Mouse (Mus musculus) Patski (cell line): ENCODE measurements at regions not wholly inside any gene's neighbourhood (a gene's known extent, or its start where the extent isn't known, plus 50 kb on each side); places are given as distances from the start of the nearest gene placed in this dataset.
A peak's percentile ranks its signal among the peaks of the same experiment; 100 is the strongest.

Source experiments
- ATAC-seq: fragments of 100-300 bp; one replicate; pipeline ENCODE4 v1.8.0; 2021
- CTCF ChIA-PET: fragments of 350-600 bp; sonication (Branson Sonifier 250); formaldehyde crosslinking; loops from one replicate; lab custom pipeline; 2022; ENCODE audit warnings: inconsistent platforms; lab: Charles Lee
- POLR2A ChIA-PET: fragments of 350-600 bp; sonication (Branson Sonifier 250); formaldehyde crosslinking; loops from one replicate; lab custom pipeline; 2022; ENCODE audit warnings: antibody characterized with exemption, inconsistent platforms; lab: Charles Lee
- DNase-seq: peaks from one replicate; pipeline ENCODE4 v3.0.0-alpha.2; 2011; ENCODE audit warnings: low read depth, low spot score
- H3K27me3 ChIP-seq: fragments of 371-371 bp; one replicate; pipeline ENCODE4 v1.5.1; 2021
- CTCF ChIP-seq: fragments of 100-300 bp; IDR thresholded peaks from one replicate; pipeline ENCODE4 v1.5.1; 2021
- in situ Hi-C: fragments of 300-500 bp; cut with MboI; formaldehyde crosslinking; loops from 3 replicates; pipeline ENCODE4 v1.11.1; 2018; ENCODE audit warnings: low pct_unique_long_range_greater_than_20kb, mixed read lengths

DNA sequence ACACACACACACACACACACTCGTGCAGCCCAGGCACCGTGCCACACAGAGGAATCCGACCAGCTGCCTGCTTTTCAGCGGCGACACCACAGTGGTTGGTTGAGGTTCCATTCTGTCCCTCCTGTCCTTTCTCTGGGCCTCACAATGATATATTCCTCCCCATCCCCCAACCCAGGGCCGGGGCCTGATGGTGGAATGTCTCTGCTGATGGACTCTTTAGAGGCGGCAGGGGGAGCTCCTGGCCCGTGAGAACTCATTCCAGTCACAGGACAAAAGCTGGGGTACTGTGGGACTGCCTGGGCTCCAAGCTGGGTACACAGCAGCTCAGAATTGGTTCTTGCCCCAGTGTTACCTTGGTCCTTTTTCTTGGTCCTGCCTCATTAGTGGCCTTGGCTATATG is 78.1 kb downstream of the Tpra1 start:
- no peaks in the 10 kb centered on the region for H3K27me3 ChIP-seq
- DNase-seq (no peak), ATAC-seq (no peak)
- POLR2A ChIA-PET, result interaction anchor here (0.7 to 2.2 kb wide), 4 partner anchors 41 to 338 kb away, joined by 3 to 6 read pairs (median 4); no protein-coding TSS in a partner anchor
- no peak for TF ChIP-seq CTCF
- CTCF ChIA-PET, result interaction anchor here (0.7 to 1.8 kb wide), 10 partner anchors 8 to 652 kb away, joined by 3 to 9 read pairs (median 6); no protein-coding TSS in a partner anchor
- in situ Hi-C loops, result no loop called here

DNA sequence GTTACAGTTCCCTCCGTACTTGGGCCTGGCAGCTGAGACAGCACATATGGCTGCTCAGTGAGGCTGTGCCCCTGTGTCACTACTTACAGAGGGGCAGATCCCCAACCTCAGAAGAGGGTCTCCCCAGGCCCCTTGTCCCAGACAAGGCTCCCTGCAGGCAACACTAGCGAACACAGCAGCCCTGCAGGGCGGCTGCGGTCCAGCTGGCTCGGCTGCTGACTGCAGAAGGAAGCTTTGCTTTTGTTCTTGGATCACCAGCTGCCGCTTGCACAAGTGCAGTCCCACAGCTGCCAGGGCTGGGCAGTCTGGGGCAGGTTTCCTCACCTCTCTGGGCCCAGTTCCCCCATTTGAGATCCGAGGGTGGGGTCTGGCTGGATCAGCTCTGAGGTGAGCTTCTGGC is 79.5 kb downstream of the Tpra1 start:
- ChIA-PET CTCF (interaction anchor here (1.9 kb wide), 1 partner anchor 11 kb away, joined by 3 read pairs; no protein-coding TSS in a partner anchor), POLR2A (interaction anchor here (2.2 kb wide), 1 partner anchor 42 kb away, joined by 6 read pairs; no protein-coding TSS in a partner anchor)
- no peaks in the 10 kb centered on the region for H3K27me3 ChIP-seq
- ATAC-seq (no peak), DNase-seq (no peak)
- in situ Hi-C loops, result no loop called here
- TF ChIP-seq CTCF, result no peak

DNA sequence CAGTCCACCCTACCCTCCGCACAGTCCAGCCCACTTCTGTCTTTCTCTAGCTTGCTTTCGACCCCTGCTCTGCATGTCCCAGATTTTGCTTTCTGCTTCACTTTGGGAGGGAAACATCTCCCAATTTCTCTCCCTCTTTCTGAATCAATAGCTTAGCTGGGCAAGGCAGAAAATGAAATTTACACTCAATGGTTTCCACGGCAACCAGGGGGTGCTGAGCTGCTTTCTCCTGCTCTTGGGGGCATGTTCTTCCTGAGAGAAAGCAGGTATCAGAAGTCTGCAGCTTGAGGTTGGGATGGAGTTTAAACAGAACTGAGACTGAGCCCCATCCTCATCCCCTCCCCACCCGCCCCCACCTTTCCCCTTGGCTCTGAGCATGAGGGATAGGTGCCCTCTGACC is 82.1 kb downstream of the Tpra1 start:
- ChIA-PET POLR2A (no interaction called here), CTCF (interaction anchor here (1.0 to 1.3 kb wide), 2 partner anchors 44 to 570 kb away, joined by 3 read pairs; no protein-coding TSS in a partner anchor)
- DNase-seq (no peak), ATAC-seq (no peak)
- no peak for TF ChIP-seq CTCF
- H3K27me3 ChIP-seq, result no peaks in the 10 kb centered on the region
- in situ Hi-C loops, result no loop called here

DNA sequence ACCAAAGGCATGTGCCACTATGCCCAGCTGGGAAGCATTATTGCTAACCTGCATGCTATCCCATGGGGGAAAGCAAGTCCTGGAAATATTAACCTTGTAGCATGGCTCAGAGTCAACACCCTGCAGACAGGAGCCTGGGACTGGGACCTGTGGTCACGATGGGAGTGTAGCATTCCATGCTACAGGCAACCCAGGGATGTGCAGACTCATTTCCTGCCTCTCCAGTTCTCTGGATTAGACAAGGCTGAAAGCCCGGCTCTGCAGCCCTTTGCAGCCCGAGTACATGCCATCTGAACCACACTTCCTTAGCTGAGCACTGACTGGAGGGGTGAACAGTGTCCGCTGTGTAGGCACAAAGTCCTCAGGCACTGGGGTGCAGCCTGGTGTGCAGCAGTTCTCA is 82.8 kb downstream of the Tpra1 start:
- H3K27me3 ChIP-seq, result no peaks in the 10 kb centered on the region
- POLR2A ChIA-PET, result interaction anchor here (0.7 kb wide), 1 partner anchor 13 kb away, joined by 3 read pairs; no protein-coding TSS in a partner anchor
- in situ Hi-C loops, result no loop called here

DNA sequence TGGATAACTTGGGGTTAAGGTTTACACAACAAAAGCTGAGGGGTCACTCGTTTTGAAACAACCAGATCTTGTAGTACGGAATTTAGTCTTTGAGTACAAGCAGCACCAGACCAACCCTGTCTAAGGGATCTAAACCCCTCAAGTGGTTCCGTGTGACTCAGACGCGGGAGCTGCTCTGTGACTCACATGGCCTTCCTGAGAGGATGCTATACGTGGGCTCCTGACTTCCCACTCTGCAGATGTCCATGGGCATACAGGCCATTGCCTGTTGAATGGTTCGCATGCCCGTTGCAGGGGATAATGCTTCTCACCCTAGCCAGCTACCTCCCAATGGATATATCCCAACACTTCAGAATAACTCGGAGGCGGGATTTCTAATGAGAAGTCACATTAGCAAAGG is 86.5 kb downstream of the Tpra1 start:
- CTCF ChIA-PET, result no interaction called here
- no peak for DNase-seq
- in situ Hi-C loops, result no loop called here
- no peak for ATAC-seq
- POLR2A ChIA-PET, result no interaction called here
- TF ChIP-seq CTCF, result no peak
- no peaks in the 10 kb centered on the region for H3K27me3 ChIP-seq

More for the DNA sequence above, 82.8 kb downstream of the Tpra1 start:
- ATAC-seq, result peak; percentile 56
- no peak for DNase-seq
- no peak for TF ChIP-seq CTCF
- CTCF ChIA-PET, result no interaction called here

DNA sequence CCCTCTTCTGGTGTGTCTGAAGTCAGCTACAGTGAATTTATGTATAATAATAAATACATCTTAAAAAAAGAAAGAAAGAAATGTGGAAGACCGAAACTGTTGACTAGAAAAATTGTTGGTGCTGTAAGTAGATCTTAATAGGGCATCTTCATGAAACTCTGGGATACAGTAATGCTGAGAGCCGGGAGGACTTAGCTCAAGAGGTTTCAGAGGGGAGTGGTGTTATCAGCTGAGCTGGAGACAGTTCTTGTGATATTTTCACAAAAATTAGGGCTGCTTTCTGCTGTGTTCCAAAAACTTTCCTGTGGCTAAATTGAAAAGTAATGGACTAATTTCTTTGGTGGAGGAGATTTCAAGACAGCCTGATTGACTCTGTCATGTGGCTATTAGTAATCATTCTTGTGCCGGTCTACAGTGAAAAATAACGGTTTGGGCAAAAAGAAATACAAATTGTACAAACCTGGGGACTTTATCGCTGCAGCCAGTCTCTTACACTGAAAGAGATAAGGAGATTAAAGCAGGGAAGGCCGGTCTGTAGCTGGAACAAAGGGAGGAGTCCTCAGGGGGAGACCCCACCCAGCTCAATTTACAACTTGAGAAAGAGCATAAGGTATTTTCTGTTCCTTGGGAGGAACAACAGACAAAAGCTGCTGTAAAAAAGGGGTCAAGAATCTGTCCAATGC is 87.7 kb downstream of the Tpra1 start:
- TF ChIP-seq CTCF, result no peak
- no peak for DNase-seq
- ChIA-PET CTCF (interaction anchor here (1.2 to 1.3 kb wide), 3 partner anchors 16 to 23 kb away, joined by 3 to 4 read pairs (median 4); no protein-coding TSS in a partner anchor), POLR2A (no interaction called here)
- in situ Hi-C loops, result no loop called here
- no peaks in the 10 kb centered on the region for H3K27me3 ChIP-seq
- ATAC-seq, result no peak

DNA sequence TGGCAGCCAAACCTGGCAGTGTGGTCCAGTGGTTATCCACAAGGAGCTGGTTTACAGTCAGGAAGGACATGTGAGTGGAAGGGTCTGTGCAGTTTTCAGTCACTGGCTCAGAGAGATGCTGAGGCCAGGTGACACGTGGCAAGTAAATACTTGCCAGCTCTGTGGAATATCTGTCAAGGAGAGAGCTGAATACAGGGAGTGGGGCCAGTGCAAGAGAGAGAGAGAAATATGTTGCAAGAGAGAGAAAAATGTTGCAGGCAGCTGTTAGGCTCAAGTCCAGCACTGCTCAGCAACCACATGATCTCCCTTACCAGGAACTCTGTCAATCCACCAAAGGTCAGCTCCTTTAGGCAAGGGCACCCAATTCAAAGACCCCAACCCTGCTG is 88.2 kb downstream of the Tpra1 start:
- no peak for DNase-seq
- no peak for TF ChIP-seq CTCF
- ChIA-PET POLR2A (no interaction called here), CTCF (interaction anchor here (1.2 to 1.3 kb wide), 3 partner anchors 16 to 23 kb away, joined by 3 to 4 read pairs (median 4); no protein-coding TSS in a partner anchor)
- no peak for ATAC-seq
- no peaks in the 10 kb centered on the region for H3K27me3 ChIP-seq
- in situ Hi-C loops, result no loop called here

DNA sequence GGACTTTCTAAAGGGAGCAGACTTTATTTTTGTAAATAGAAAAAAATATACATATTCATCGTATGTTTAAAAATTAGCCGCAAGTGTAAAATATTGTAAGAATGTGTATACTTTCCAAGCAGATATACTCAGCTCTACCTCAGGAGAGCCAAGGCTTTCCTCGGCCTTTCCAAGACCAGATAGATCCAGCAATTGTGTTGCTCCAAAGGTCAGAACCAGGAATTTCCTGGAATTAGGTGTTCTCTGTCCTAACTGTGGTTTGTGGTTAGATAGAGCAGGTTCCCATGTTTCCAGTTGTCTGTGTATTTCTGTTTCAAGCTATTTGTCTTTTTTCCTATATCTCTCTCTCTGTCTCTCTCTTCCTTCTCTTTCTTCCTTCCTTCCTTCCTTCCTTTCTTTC is 93.0 kb downstream of the Tpra1 start:
- no peaks in the 10 kb centered on the region for H3K27me3 ChIP-seq
- ATAC-seq, result no peak
- TF ChIP-seq CTCF, result no peak
- ChIA-PET CTCF (no interaction called here), POLR2A (no interaction called here)
- in situ Hi-C loops, result no loop called here
- DNase-seq, result no peak

DNA sequence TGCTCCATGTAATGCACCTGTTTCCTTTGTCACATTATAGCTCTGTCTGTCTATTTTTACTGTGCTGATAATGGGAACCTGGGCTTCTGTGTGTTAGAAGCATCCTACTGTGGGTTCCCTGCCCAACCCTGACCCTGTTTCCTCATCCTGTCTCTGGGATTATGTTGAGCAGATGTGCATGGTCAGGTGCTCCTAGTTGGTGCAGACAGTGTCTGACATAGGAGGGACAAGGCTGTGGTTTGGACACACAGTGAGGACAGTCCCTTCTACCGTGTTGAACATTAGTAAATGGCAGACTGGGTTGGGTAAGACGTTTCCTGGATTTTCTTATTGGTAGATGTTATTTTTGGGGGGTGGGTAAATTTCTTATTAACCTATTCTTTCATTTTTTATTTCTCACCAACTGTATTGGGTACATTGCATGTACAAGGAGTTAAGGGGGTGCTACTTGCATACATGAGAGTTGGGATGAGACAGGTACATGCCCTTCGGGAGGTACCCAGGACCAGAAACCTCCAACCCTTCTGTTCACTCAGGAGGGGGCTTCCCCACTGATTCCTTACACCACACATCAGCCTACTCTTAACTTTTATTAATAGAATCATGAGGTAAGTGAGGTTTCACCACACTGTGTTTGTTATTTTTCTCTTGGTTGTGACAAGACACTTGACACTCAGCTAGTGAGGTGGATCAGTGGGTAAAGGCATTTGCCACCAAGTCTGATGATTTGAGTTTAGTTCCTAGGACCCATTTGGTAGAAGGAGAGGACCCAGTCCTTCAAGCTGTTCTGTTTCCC is 97.1 kb downstream of the Tpra1 start:
- CTCF ChIA-PET, result no interaction called here
- TF ChIP-seq CTCF, result no peak

DNA sequence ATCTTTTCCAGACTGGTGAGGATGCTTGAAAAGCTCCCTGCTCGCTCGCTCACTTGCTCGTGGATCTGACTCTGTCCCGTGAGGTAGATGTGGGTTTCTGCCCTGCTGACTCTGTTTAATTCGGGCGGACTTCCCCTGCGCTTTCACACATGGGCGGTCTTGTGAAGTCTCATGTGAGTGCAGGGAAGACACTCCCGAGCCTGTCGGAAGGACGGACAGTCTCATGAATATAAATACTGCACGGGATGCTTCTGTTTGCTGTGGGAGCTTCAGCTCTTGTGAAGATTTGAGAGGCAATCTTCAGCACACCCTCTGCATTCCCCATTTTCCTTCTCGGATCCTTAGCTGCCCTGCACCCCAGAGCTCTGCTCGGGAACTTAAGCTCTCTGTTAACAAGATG is 98.3 kb downstream of the Tpra1 start:
- H3K27me3 ChIP-seq, result no peaks in the 10 kb centered on the region
- no peak for TF ChIP-seq CTCF
- ChIA-PET POLR2A (no interaction called here), CTCF (no interaction called here)
- ATAC-seq (no peak), DNase-seq (no peak)
- in situ Hi-C loops, result loop anchor here (5.0 kb wide), 1 partner anchor 63 kb away; no protein-coding TSS in a partner anchor

More for the DNA sequence above, 97.1 kb downstream of the Tpra1 start:
- no peaks in the 10 kb centered on the region for H3K27me3 ChIP-seq
- DNase-seq, result no peak
- no peak for ATAC-seq
- in situ Hi-C loops, result no loop called here
- POLR2A ChIA-PET, result no interaction called here
